Comparison of ENCODE assay signal across 28 mouse cellular contexts in the genomic region with DNA sequence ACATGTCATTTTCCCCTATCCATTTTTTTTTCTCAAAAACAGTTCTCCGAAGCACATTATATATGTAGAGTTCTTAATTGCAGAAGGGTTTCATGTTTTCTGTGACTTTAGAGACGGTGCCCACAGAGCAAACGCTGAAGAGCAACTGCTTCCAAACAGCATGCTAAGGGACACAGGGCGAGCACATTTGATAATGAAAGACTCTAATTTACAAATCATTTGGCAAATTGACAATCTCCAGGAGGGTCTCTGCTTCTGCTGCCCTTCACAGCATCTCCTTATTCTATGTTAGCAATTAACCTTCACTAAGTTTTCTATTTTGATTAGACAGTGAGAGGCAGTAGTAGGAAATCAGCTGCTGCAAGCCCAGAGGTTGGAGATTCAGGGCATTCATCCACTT.
"Had no signal": no experiment of that assay in that cellular context is flagged by ENCODE, and none has a peak within 500 bp of the region (broad histone marks: within the 10 kb centered on the region; RNA-seq: fewer than 3 reads in every experiment).

No protein-coding gene starts in this region.

- H3K36me3 ChIP-seq: heart, embryonic 13.5 days; heart, embryonic 15.5 days; kidney, embryonic 15.5 days; limb, embryonic 13.5 days; limb, embryonic 15.5 days; liver, embryonic 12.5 days had no signal

- H3K4me1 ChIP-seq: heart, embryonic 13.5 days; heart, embryonic 15.5 days; kidney, embryonic 15.5 days; limb, embryonic 13.5 days; limb, embryonic 15.5 days; liver, embryonic 12.5 days had no signal

- H3K4me2 ChIP-seq: heart, embryonic 11.5 days; heart, embryonic 13.5 days; heart, embryonic 15.5 days; hindbrain, embryonic 14.5 days; kidney, embryonic 15.5 days; limb, embryonic 13.5 days; limb, embryonic 15.5 days; liver, embryonic 12.5 days had no signal

- ATAC-seq: hindbrain, embryonic 16.5 days; intestine, embryonic 16.5 days; liver, embryonic 12.5 days had no signal

- H3K9ac ChIP-seq: heart, embryonic 13.5 days; heart, embryonic 15.5 days; hindbrain, embryonic 14.5 days; kidney, embryonic 15.5 days; limb, embryonic 13.5 days; limb, embryonic 15.5 days; liver, embryonic 12.5 days; liver, embryonic 14.5 days had no signal

- H3K27ac ChIP-seq: gastrocnemius, adult 2 months; heart, adult 2 months; heart, embryonic 13.5 days; heart, embryonic 15.5 days; hindbrain, embryonic 14.5 days; kidney, embryonic 15.5 days; kidney, postnatal 0 days; limb, embryonic 13.5 days; limb, embryonic 15.5 days; liver, embryonic 12.5 days; liver, embryonic 14.5 days had no signal

- DNase-seq: gastrocnemius, adult 2 months; gastrocnemius, postnatal 14 days; gastrocnemius, postnatal 36 days; heart, adult 11 months; heart, adult 2 months; heart, postnatal 14 days; heart, postnatal 36 days; kidney, adult 11 months; kidney, adult 2 months; kidney, adult 9 months; kidney, postnatal 14 days; kidney, postnatal 36 days; layer of hippocampus, adult 9-11 months; layer of hippocampus, postnatal 36 days; left cerebral cortex, postnatal 4 days; lung, adult 18-20 months had no signal

- H3K27me3 ChIP-seq: heart, embryonic 13.5 days; heart, embryonic 15.5 days; kidney, embryonic 15.5 days; limb, embryonic 13.5 days; limb, embryonic 15.5 days; liver, embryonic 12.5 days had no signal

- H3K4me3 ChIP-seq: gastrocnemius, adult 2 months; heart, adult 2 months; heart, embryonic 13.5 days; heart, embryonic 15.5 days; kidney, embryonic 15.5 days; limb, embryonic 13.5 days; limb, embryonic 15.5 days; liver, embryonic 12.5 days had no signal

- H3K9me3 ChIP-seq: heart, embryonic 13.5 days; heart, embryonic 15.5 days; kidney, embryonic 15.5 days; limb, embryonic 13.5 days; limb, embryonic 15.5 days; liver, embryonic 12.5 days had no signal
